Mouse (Mus musculus): ENCODE data around the gene A930033H14Rik.

GRCm38 (mm10) chr10:69207981-69208630 lies 4.8 kb downstream of the A930033H14Rik start:
- no peak for TF ChIP-seq CTCF (IDR thresholded peaks at IDR 0.05; ENCODE audit: control insufficient read depth, insufficient read depth, low read length)
- no peak for TF ChIP-seq POLR2A (IDR thresholded peaks at IDR 0.05; ENCODE audit: borderline replicate concordance, control insufficient read depth, low read depth, low read length)
